Mouse (Mus musculus) myocyte (in vitro differentiated cells): ENCODE measurements at regions not wholly inside any gene's neighbourhood (a gene's known extent, or its start where the extent isn't known, plus 50 kb on each side); places are given as distances from the start of the nearest gene placed in this dataset.

Source experiments
- H3K27me3 ChIP-seq: one replicate; pipeline ENCODE4 v1.6.1; 2011; ENCODE audit not compliant: control insufficient read depth, insufficient read depth, insufficient read length
- H3K36me3 ChIP-seq: one replicate; pipeline ENCODE4 v1.6.1; 2011; ENCODE audit not compliant: control insufficient read depth, insufficient read depth
- H3K4me2 ChIP-seq: one replicate; pipeline ENCODE4 v1.6.1; 2011; ENCODE audit warnings: low read depth, control low read depth
- H3K4me3 ChIP-seq: one replicate; pipeline ENCODE4 v1.5.1; 2011; ENCODE audit warnings: mild to moderate bottlenecking, control low read depth, moderate library complexity
- H3K79me2 ChIP-seq: one replicate; pipeline ENCODE4 v1.6.1; 2011; ENCODE audit not compliant: control insufficient read depth, insufficient read depth
- H3ac ChIP-seq: one replicate; pipeline ENCODE4 v1.6.1; 2011; ENCODE audit not compliant: control insufficient read depth, insufficient read length
- CEBPB ChIP-seq: IDR thresholded peaks from 2 replicates; pipeline ENCODE4 v1.6.1; 2011; ENCODE audit warnings: mild to moderate bottlenecking, moderate library complexity; ENCODE audit not compliant: poor library complexity, insufficient read depth, severe bottlenecking
- E2F4 ChIP-seq: IDR thresholded peaks from one replicate; pipeline ENCODE4 v1.6.1; 2011; ENCODE audit warnings: mild to moderate bottlenecking, control low read depth, moderate library complexity; ENCODE audit not compliant: insufficient read depth
- MAX ChIP-seq: IDR thresholded peaks from one replicate; pipeline ENCODE4 v1.6.1; 2011; ENCODE audit warnings: low read depth, mild to moderate bottlenecking, control low read depth
- MYOD1 ChIP-seq, 3 experiments: IDR thresholded peaks; one replicate each; pipeline ENCODE4 v1.6.1; 2011; ENCODE audit warnings: control low read depth in 2 of 3, low read depth in 2 of 3, mild to moderate bottlenecking in 2 of 3, moderate library complexity in 1 of 3; ENCODE audit not compliant: insufficient read length in 2 of 3, control insufficient read depth in 1 of 3
- MYOG ChIP-seq, 3 experiments: IDR thresholded peaks; one replicate each; pipeline ENCODE4 v1.6.1; 2011; ENCODE audit warnings: control low read depth in 2 of 3, low read depth in 2 of 3, mild to moderate bottlenecking in 2 of 3; ENCODE audit not compliant: insufficient read length in 2 of 3, control insufficient read depth in 1 of 3, insufficient read depth in 1 of 3
- POLR2A ChIP-seq: IDR thresholded peaks from one replicate; pipeline ENCODE4 v1.6.1; 2011; ENCODE audit warnings: low read depth, mild to moderate bottlenecking, control low read depth, moderate library complexity; ENCODE audit not compliant: insufficient read length
- POLR2AphosphoS2 ChIP-seq: IDR thresholded peaks from one replicate; pipeline ENCODE4 v1.6.1; 2011; ENCODE audit warnings: low read depth, control low read depth; ENCODE audit not compliant: insufficient read length
- REST ChIP-seq: IDR thresholded peaks from one replicate; pipeline ENCODE4 v1.6.1; 2011; ENCODE audit warnings: mild to moderate bottlenecking, control low read depth, moderate library complexity; ENCODE audit not compliant: insufficient read depth, insufficient read length
- SRF ChIP-seq: IDR thresholded peaks from one replicate; pipeline ENCODE4 v1.6.1; 2011; ENCODE audit warnings: low read depth; ENCODE audit not compliant: control insufficient read depth, insufficient read length
- TCF12 ChIP-seq: IDR thresholded peaks from one replicate; pipeline ENCODE4 v1.6.1; 2011; ENCODE audit warnings: mild to moderate bottlenecking, control low read depth; ENCODE audit not compliant: poor library complexity, insufficient read depth, severe bottlenecking
- TCF3 ChIP-seq: IDR thresholded peaks from one replicate; pipeline ENCODE4 v1.6.1; 2011; ENCODE audit warnings: low read depth, control low read depth; ENCODE audit not compliant: insufficient read length
- USF1 ChIP-seq: IDR thresholded peaks from one replicate; pipeline ENCODE4 v1.6.1; 2011; ENCODE audit warnings: low read depth, mild to moderate bottlenecking, control low read depth, moderate library complexity

GRCm38 (mm10) chr11:17549148-17549547, 291.8 kb downstream of the C1d start:
- Histone ChIP-seq H3K27me3 (no peaks in the 10 kb centered on the region), H3K4me3 (no peak overlapping the region), H3K36me3 (no peaks in the 10 kb centered on the region), H3K4me2 (no peak overlapping the region), H3K79me2 (no peaks in the 10 kb centered on the region), H3ac (no peak overlapping the region)
- no peak for TF ChIP-seq REST
- TF ChIP-seq E2F4: no peak
- TF ChIP-seq TCF3: no peak

GRCm38 (mm10) chr11:17555276-17555675, 297.9 kb downstream of the C1d start:
- Histone ChIP-seq H3K27me3 (no peaks in the 10 kb centered on the region), H3ac (no peak overlapping the region), H3K36me3 (no peaks in the 10 kb centered on the region), H3K4me2 (no peak overlapping the region), H3K4me3 (no peak overlapping the region), H3K79me2 (no peaks in the 10 kb centered on the region)
- no peak for TF ChIP-seq TCF3
- no peak for TF ChIP-seq SRF
- TF ChIP-seq POLR2A: no peak
- TF ChIP-seq POLR2AphosphoS2: no peak
- no peak for TF ChIP-seq E2F4
- no peak for TF ChIP-seq CEBPB
- no peak for TF ChIP-seq MAX
- no peak for TF ChIP-seq USF1
- no peak for TF ChIP-seq REST
- no peak for TF ChIP-seq MYOD1 (IDR thresholded peaks at IDR 0.05; ENCODE audit: control insufficient read depth in 1 of 3, insufficient read length in 2 of 3, low read depth in 2 of 3)
- no peak for TF ChIP-seq TCF12
- no peak for TF ChIP-seq MYOG (IDR thresholded peaks at IDR 0.05; ENCODE audit: control insufficient read depth in 1 of 3, insufficient read depth in 1 of 3, insufficient read length in 2 of 3, low read depth in 2 of 3)

DNA sequence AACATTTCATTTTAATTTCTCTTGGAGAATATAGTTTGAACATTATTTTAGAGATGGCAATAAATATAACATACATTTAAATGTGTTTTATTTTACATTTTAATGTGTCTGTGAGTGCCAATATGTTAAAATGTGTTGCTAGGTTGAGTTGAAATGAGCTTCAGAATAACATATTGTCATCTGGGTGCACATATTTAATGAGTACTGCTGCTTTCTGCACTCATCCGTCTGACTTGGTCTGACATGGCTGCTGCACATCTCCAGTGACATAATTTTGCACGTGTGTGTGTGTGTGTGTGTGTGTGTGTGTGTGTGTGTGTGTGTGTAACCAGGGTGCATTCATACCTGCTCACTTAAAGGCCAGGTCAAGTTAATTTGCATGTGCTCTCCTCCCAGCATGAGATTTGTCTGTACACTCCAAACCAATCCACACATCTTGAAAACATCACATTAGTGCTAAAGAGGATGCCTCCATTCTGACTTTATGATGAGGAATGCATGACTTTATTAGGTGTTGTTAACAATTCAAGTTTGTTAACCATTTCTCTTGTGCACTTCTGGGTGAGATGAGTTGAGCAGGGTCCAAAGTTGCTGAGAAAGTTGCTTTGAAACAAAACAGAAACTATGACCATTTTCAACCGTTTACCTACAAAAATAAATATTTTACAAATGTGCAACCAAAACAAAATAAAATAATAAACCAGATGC, 334.6 kb downstream of the C1d start:
- Histone ChIP-seq H3ac (no peak overlapping the region), H3K36me3 (no peaks in the 10 kb centered on the region), H3K27me3 (no peaks in the 10 kb centered on the region), H3K79me2 (no peaks in the 10 kb centered on the region), H3K4me3 (no peak overlapping the region), H3K4me2 (no peak overlapping the region)
- TF ChIP-seq MYOD1 (IDR thresholded peaks at IDR 0.05; ENCODE audit: control insufficient read depth in 1 of 3, insufficient read length in 2 of 3, low read depth in 2 of 3): no peak

GRCm38 (mm10) chr11:17603726-17604493, 346.5 kb downstream of the C1d start:
- Histone ChIP-seq H3K27me3 (no peaks in the 10 kb centered on the region), H3K4me2 (no peak overlapping the region), H3K36me3 (no peaks in the 10 kb centered on the region), H3K4me3 (no peak overlapping the region), H3ac (no peak overlapping the region), H3K79me2 (no peaks in the 10 kb centered on the region)
- no peak for TF ChIP-seq SRF
- TF ChIP-seq POLR2AphosphoS2: no peak
- TF ChIP-seq E2F4: no peak
- no peak for TF ChIP-seq USF1
- TF ChIP-seq TCF3: no peak
- no peak for TF ChIP-seq MYOG (IDR thresholded peaks at IDR 0.05; ENCODE audit: control insufficient read depth in 1 of 3, insufficient read depth in 1 of 3, insufficient read length in 2 of 3, low read depth in 2 of 3)
- TF ChIP-seq CEBPB: no peak

- no peaks in the 10 kb centered on the region for H3K27me3 ChIP-seq
- H3K79me2 ChIP-seq: no peaks in the 10 kb centered on the region
- H3K36me3 ChIP-seq: no peaks in the 10 kb centered on the region
- no peak overlapping the region for H3K4me2 ChIP-seq
- TF ChIP-seq USF1 (no peak), MYOD1 (IDR thresholded peaks at IDR 0.05; ENCODE audit: control insufficient read depth in 1 of 3, insufficient read length in 2 of 3, low read depth in 2 of 3) (no peak), TCF12 (no peak), CEBPB (no peak), REST (no peak), TCF3 (no peak)
- H3ac ChIP-seq: no peak overlapping the region
- no peak overlapping the region for H3K4me3 ChIP-seq
These were observed 333.0 kb downstream of the Etaa1 start for GRCm38 (mm10) chr11:17620462-17621248.
